Mouse (Mus musculus) forebrain, embryonic 10.5 days (tissue): ENCODE measurements around the gene Fam186b. TPM values are rescaled to one million over a fixed set of nuclear protein-coding genes. Genes with fewer than 3 reads are reported as not detected.

ENCODE experiments used
- DNase-seq: peaks from one replicate; pipeline ENCODE4 v3.0.0-alpha.2; 2017; ENCODE audit warnings: low spot score; ENCODE audit errors: extremely low spot score
- H3K27ac ChIP-seq: fragments of 300-500 bp; sonication (generic); 2 replicates; pipeline ENCODE4 v1.5.1; 2016; ENCODE audit warnings: mild to moderate bottlenecking
- H3K27me3 ChIP-seq: fragments of 300-500 bp; sonication (generic); 2 replicates; pipeline ENCODE4 v1.6.1; 2016; ENCODE audit warnings: mild to moderate bottlenecking; ENCODE audit not compliant: poor library complexity, severe bottlenecking
- H3K36me3 ChIP-seq: fragments of 300-500 bp; sonication (generic); replicated peaks from 2 replicates; pipeline ENCODE4 v1.6.1; 2016; ENCODE audit warnings: mild to moderate bottlenecking, moderate library complexity
- H3K4me1 ChIP-seq: fragments of 300-500 bp; sonication (generic); 2 replicates; pipeline ENCODE4 v1.6.1; 2016
- H3K4me3 ChIP-seq: fragments of 300-500 bp; sonication (generic); 2 replicates; pipeline ENCODE4 v1.5.1; 2016; ENCODE audit warnings: mild to moderate bottlenecking, moderate library complexity
- H3K9me3 ChIP-seq: fragments of 300-500 bp; sonication (generic); 2 replicates; pipeline ENCODE4 v1.6.1; 2016; ENCODE audit warnings: mild to moderate bottlenecking, moderate library complexity
- WGBS: fragments of 180-500 bp; shearing (Covaris S2); methylation state at CpG from one replicate; pipeline ENCODE4 v1.1.7; 2016; 5-methylcytosine and 5-hydroxymethylcytosine counted together
- polyA plus RNA-seq: library from polyadenylated mRNA; unstranded; fragments of >200 nt; fragmentation: Nextera tagmentation; extraction: Ambion mirVana; gene quantifications from 2 replicates; pipeline ENCODE4 v1.2.1, GENCODE M21; 2016

The Fam186b gene
- polyA plus RNA-seq, 1 experiment from 2014 or later = 0.17 TPM

- Histone ChIP-seq H3K9me3 (no peaks in the 10 kb centered on the region), H3K4me3 (no peak overlapping the region), H3K4me1 (0 out of 2 replicates have a peak, but pooled peaks cover 4% of the 10 kb centered on the region), H3K36me3 (peaks cover 100% of the 10 kb centered on the region), H3K27me3 (no peaks in the 10 kb centered on the region), H3K27ac (no peak overlapping the region)
- WGBS = 87% methylated on average over 2 of the region's 2 CpGs
- DNase-seq = no peak
Observed at GRCm38 (mm10) chr15:99317267-99317651, 21.6 kb upstream of the Fam186b start.

DNA sequence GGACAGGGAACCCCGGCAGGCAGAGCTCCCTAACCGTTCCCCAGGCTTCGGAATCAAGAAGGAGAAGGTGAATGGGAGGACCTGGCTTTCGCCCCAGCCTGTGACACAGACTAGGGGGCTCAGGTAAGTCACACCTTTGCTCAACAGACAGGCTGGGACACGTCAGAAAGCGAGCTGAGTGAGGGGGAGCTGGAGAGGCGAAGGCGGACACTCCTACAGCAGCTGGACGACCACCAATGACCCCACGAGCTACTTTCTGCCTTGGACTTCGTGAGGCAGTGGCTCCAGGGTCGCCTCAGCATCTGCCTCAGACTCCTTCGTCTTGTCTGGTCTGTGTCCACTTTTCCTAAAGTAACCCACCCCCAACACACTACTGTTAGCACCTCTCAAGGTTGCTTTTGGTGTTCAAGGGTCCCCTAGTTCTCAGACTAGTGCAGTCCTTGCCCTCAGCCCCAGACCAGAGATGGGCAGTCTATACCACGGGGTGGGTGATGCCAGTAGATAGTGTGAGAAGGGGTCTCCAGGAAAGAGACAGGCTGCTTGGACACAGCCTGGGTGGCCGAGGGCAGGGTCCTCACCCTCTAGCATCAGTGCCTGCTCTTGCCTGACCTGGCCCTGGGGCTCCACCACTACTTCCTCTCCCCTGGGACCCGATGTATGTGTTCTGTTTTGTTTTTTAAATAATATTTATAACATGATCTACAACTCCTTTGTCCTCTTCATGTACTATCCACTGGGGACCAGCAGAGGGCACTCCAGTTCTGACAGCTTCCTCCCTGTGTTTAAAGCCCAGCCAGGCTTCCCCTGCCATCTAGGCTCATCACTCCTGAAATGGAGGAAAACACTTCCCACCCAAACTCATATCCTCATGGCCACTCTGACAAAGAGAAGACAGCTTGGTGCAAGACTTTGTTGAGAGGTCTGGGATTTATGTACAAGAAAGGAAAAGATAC lies 20.9 kb upstream of the Fam186b start:
- Histone ChIP-seq H3K36me3 (peaks cover 100% of the 10 kb centered on the region), H3K4me3 (no peak overlapping the region), H3K27ac (peak overlapping the region; percentile 82), H3K4me1 (0 out of 2 replicates have a peak, but pooled peaks cover 4% of the 10 kb centered on the region), H3K27me3 (no peaks in the 10 kb centered on the region), H3K9me3 (no peaks in the 10 kb centered on the region)
- DNase-seq = peak; percentile 60
- WGBS = 88% methylated on average over 16 of the region's 16 CpGs

DNA sequence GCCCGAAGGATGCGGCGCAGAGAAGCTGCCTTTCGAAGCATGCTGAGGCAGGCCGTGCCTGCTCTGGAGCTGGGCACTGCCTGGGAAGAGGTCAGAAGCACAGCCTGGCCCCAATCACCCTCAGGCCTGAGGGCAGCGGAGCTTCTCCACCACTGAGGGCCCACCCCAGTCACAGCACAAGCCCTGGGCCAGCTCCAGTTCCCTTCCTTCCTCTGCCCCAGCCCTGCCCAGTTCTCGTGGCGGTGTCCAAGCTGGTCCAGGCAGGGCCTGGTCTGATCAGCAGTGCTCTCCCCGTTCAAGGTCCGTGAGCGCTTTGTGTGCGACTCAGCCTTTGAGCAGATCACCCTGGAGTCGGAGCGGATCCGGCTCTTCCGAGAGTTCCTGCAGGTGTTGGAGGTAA lies 19.2 kb upstream of the Fam186b start:
- DNase-seq = no peak
- Histone ChIP-seq H3K27me3 (no peaks in the 10 kb centered on the region), H3K9me3 (no peaks in the 10 kb centered on the region), H3K4me3 (no peak overlapping the region), H3K36me3 (peaks cover 100% of the 10 kb centered on the region), H3K4me1 (0 out of 2 replicates have a peak, but pooled peaks cover under 1% of the 10 kb centered on the region), H3K27ac (peak overlapping the region; percentile 44; the same call in 1 of the 2 replicates)
- WGBS = 94% methylated on average over 16 of the region's 16 CpGs

GRCm38 (mm10) chr15:99310617-99311016 lies 14.9 kb upstream of the Fam186b start:
- H3K27me3 ChIP-seq = no peaks in the 10 kb centered on the region
- H3K36me3 ChIP-seq = peaks cover 100% of the 10 kb centered on the region
- H3K4me3 ChIP-seq = no peak overlapping the region
- H3K27ac ChIP-seq = no peak overlapping the region
- 96% methylated on average over 5 of the region's 5 CpGs for WGBS
- H3K9me3 ChIP-seq = no peaks in the 10 kb centered on the region
- DNase-seq = no peak
- no peaks in the 10 kb centered on the region for H3K4me1 ChIP-seq

GRCm38 (mm10) chr15:99309549-99309948 lies 13.9 kb upstream of the Fam186b start:
- peaks cover 100% of the 10 kb centered on the region for H3K36me3 ChIP-seq
- WGBS = 92% methylated on average over 9 of the region's 9 CpGs
- no peak overlapping the region for H3K4me3 ChIP-seq
- DNase-seq = no peak
- H3K9me3 ChIP-seq = no peaks in the 10 kb centered on the region
- H3K4me1 ChIP-seq = no peaks in the 10 kb centered on the region
- no peak overlapping the region for H3K27ac ChIP-seq
- H3K27me3 ChIP-seq = no peaks in the 10 kb centered on the region

DNA sequence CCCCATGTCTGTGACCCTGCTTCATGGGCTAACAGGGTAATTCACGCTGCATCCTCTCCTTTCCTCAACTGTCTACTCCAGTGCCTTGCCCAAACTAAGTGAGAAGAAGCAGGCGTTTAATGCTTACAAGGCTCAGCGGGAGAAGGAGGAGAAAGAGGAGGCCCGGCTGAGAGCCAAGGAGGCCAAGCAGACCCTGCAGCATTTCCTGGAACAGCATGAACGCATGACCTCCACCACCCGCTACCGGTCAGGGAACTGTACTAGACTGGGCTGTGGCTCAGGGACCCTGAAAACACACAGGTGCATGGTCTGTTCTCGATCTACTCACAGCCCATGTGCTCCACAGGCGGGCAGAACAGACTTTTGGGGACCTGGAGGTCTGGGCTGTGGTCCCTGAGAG lies 11.8 kb upstream of the Fam186b start:
- WGBS = 92% methylated on average over 9 of the region's 9 CpGs
- Histone ChIP-seq H3K9me3 (no peaks in the 10 kb centered on the region), H3K27ac (no peak overlapping the region), H3K27me3 (no peaks in the 10 kb centered on the region), H3K4me3 (no peak overlapping the region), H3K4me1 (no peaks in the 10 kb centered on the region), H3K36me3 (peaks cover 94% of the 10 kb centered on the region)
- no peak for DNase-seq

DNA sequence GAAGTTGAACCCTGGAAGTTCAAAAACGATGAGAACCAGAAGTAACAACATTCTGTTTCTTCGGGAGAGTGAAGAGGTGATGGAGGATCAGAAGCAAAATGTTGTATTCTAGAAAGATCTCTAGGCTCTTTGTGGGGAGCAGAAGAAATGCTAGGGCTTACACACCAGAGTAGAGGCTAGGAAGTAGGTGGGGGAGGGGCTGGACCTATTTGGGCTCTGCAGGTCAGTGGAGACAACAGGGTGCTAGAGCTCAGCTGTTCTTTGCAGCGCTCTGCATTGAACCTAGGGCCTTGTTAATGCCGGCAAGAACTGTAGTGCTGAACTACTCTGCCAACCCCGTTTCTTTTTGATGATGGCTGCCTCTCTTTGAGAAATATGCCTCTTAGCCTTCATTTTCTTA lies 525 bp upstream of the Fam186b start:
- peaks cover 10% of the 10 kb centered on the region for H3K36me3 ChIP-seq
- WGBS = 48% methylated on average over 5 of the region's 5 CpGs
- no peak overlapping the region; the same call in 1 of the 2 replicates for H3K27ac ChIP-seq
- H3K4me3 ChIP-seq = peak overlapping the region; percentile 71
- H3K27me3 ChIP-seq = no peaks in the 10 kb centered on the region
- H3K9me3 ChIP-seq = no peaks in the 10 kb centered on the region
- peaks cover 27% of the 10 kb centered on the region for H3K4me1 ChIP-seq
- DNase-seq = no peak

GRCm38 (mm10) chr15:99294813-99295374 lies 794 bp downstream of the Fam186b start, which contains the start of gene Prpf40b:
Prpf40b (plus strand) TSS chr15:99295087.
- H3K27ac ChIP-seq = peak within 1 kb of the TSS; percentile 93
- no peaks in the 10 kb centered on the region for H3K27me3 ChIP-seq
- DNase-seq = peak; percentile 90
- peaks cover 27% of the 10 kb centered on the region for H3K4me1 ChIP-seq
- peak within 1 kb of the TSS; percentile 71 for H3K4me3 ChIP-seq
- no peaks in the 10 kb centered on the region for H3K9me3 ChIP-seq
- under 1% methylated on average over 63 of the region's 64 CpGs for WGBS
- H3K36me3 ChIP-seq = peaks cover 3% of the 10 kb centered on the region

DNA sequence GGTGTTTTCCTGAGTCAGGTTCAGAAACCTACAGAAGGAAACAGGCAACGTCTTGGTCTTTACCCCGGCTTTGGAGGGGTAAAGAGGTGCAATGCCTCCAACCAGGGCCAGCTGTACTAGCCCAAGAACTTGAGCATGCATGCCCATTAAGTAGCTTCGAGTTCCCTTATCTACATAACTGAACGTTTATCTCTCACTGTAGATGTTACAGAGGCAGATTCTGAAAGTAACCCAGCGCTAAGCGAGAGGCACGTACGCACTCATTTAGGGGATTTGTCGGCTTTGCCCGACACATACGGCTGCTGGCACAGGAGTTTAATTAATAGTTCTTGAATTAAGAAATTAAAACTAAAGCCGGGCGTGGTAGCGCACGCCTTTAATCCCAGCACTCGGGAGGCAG lies 1.4 kb downstream of the Fam186b start:
- no peaks in the 10 kb centered on the region for H3K9me3 ChIP-seq
- DNase-seq = no peak
- 0 out of 2 replicates have a peak, but pooled peaks cover 3% of the 10 kb centered on the region for H3K36me3 ChIP-seq
- no peaks in the 10 kb centered on the region for H3K27me3 ChIP-seq
- WGBS = 46% methylated on average over 16 of the region's 16 CpGs
- H3K4me1 ChIP-seq = peaks cover 27% of the 10 kb centered on the region
- peak overlapping the region; percentile 93 for H3K27ac ChIP-seq
- H3K4me3 ChIP-seq = peak overlapping the region; percentile 71

GRCm38 (mm10) chr15:99290586-99290985 lies 5.1 kb downstream of the Fam186b start:
- Histone ChIP-seq H3K36me3 (no peaks in the 10 kb centered on the region), H3K27ac (no peak overlapping the region), H3K4me3 (no peak overlapping the region), H3K9me3 (no peaks in the 10 kb centered on the region), H3K27me3 (no peaks in the 10 kb centered on the region), H3K4me1 (peaks cover 13% of the 10 kb centered on the region)
- WGBS = 94% methylated on average over 11 of the region's 11 CpGs
- no peak for DNase-seq

- 58% methylated on average over 8 of the region's 8 CpGs for WGBS
- no peaks in the 10 kb centered on the region; the same call in 1 of the 2 replicates for H3K27me3 ChIP-seq
Observed at GRCm38 (mm10) chr15:99285189-99285535, 10.5 kb downstream of the Fam186b start.

GRCm38 (mm10) chr15:99284527-99285188 lies 11.0 kb downstream of the Fam186b start:
- Histone ChIP-seq H3K27me3 (peaks cover 5% of the 10 kb centered on the region; the same call in 1 of the 2 replicates), H3K4me3 (no peak overlapping the region), H3K36me3 (no peaks in the 10 kb centered on the region), H3K9me3 (no peaks in the 10 kb centered on the region), H3K4me1 (peaks cover 11% of the 10 kb centered on the region), H3K27ac (no peak overlapping the region)
- WGBS = 56% methylated on average over 14 of the region's 14 CpGs
- DNase-seq = no peak

More at GRCm38 (mm10) chr15:99285189-99285535, 10.5 kb downstream of the Fam186b start:
- peaks cover 11% of the 10 kb centered on the region for H3K4me1 ChIP-seq
- no peak overlapping the region for H3K4me3 ChIP-seq
- H3K36me3 ChIP-seq = no peaks in the 10 kb centered on the region
- H3K27ac ChIP-seq = no peak overlapping the region
- no peak for DNase-seq
- no peaks in the 10 kb centered on the region for H3K9me3 ChIP-seq
